Mouse (Mus musculus): ENCODE measurements at regions not wholly inside any gene's neighbourhood (a gene's known extent, or its start where the extent isn't known, plus 50 kb on each side); places are given as distances from the start of the nearest gene placed in this dataset.

DNA sequence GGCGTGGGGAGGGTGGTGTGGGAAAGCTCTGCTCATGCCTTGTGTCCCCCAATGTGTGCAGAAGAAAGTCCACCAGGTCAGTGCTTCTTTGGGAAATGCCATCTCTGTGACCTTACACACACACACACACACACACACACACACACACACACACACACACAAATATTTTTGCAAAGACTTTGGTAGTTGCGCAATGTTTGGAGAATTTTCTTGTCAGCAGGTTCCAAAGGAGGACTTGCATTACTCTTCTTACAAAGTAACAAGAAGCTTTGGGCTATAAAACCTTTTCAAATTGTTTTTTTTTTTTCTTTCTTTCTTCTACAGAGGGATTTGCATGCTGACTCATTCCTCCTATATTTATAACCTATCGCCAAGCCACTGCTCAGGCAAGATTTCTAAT, 59.1 kb upstream of the Npvf start:
- TF ChIP-seq CTCF (IDR thresholded peaks at IDR 0.05; ENCODE audit: low read depth) (no peak), EP300 (IDR thresholded peaks at IDR 0.05; ENCODE audit: low read depth) (no peak)

Measured in liver, embryonic 14.5 days (tissue).